Mouse (Mus musculus): ENCODE data around the gene Myo1b. TPM values are rescaled to one million over a fixed set of nuclear protein-coding genes. Genes with fewer than 3 reads are reported as not detected.

Gene Myo1b
- total RNA-seq, 2 experiments from 2014 or later: 39.6 to 45.9 TPM

- no peak for DNase-seq (ENCODE audit: low spot score in 2 of 2)
Observed at GRCm38 (mm10) chr1:51748306-51748705, 167.6 kb downstream of the Myo1b start.

GRCm38 (mm10) chr1:51747494-51747893 is 168.4 kb downstream of the Myo1b start:
- intact Hi-C loops (cut with DNase I): no loop called here
- peak; percentile 31 to 59 for DNase-seq (ENCODE audit: low spot score in 2 of 2)

More at GRCm38 (mm10) chr1:51748306-51748705, 167.6 kb downstream of the Myo1b start:
- intact Hi-C loops (cut with DNase I): no loop called here

- intact Hi-C loops (cut with DNase I): no loop called here
- DNase-seq (ENCODE audit: low spot score in 2 of 2): no peak
Observed at GRCm38 (mm10) chr1:51746711-51747240, 169.1 kb downstream of the Myo1b start.

GRCm38 (mm10) chr1:51743756-51744425 is 172.0 kb downstream of the Myo1b start:
- no peak for DNase-seq (ENCODE audit: low spot score in 2 of 2)
- intact Hi-C loops (cut with DNase I): no loop called here

GRCm38 (mm10) chr1:51742586-51742985 is 173.3 kb downstream of the Myo1b start:
- DNase-seq (ENCODE audit: low spot score in 2 of 2): no peak
- intact Hi-C loops (cut with DNase I): no loop called here

GRCm38 (mm10) chr1:51740626-51741231 is 175.1 kb downstream of the Myo1b start:
- intact Hi-C loops (cut with DNase I): no loop called here
- DNase-seq (ENCODE audit: low spot score in 2 of 2): no peak

- DNase-seq (ENCODE audit: low spot score in 2 of 2): peak in 1 of 2 experiments; percentile 33
- intact Hi-C loops (cut with DNase I): no loop called here
Observed at GRCm38 (mm10) chr1:51739252-51739852, 176.5 kb downstream of the Myo1b start.

- intact Hi-C loops (cut with DNase I): no loop called here
- no peak for DNase-seq (ENCODE audit: low spot score in 2 of 2)
Observed at GRCm38 (mm10) chr1:51736822-51737221, 179.0 kb downstream of the Myo1b start.

GRCm38 (mm10) chr1:51734721-51735120 is 181.2 kb downstream of the Myo1b start:
- peak in 1 of 2 experiments; percentile 7 for DNase-seq (ENCODE audit: low spot score in 2 of 2)
- intact Hi-C loops (cut with DNase I): no loop called here

- intact Hi-C loops (cut with DNase I): no loop called here
Observed at GRCm38 (mm10) chr1:51729407-51729806, 186.5 kb downstream of the Myo1b start.

GRCm38 (mm10) chr1:51728816-51729215 is 187.1 kb downstream of the Myo1b start:
- no peak for DNase-seq (ENCODE audit: low spot score in 2 of 2)
- intact Hi-C loops (cut with DNase I): no loop called here

More at GRCm38 (mm10) chr1:51729407-51729806, 186.5 kb downstream of the Myo1b start:
- DNase-seq (ENCODE audit: low spot score in 2 of 2): no peak

GRCm38 (mm10) chr1:51719897-51720673 is 195.8 kb downstream of the Myo1b start:
- intact Hi-C loops (cut with DNase I): no loop called here
- DNase-seq (ENCODE audit: low spot score in 2 of 2): peak; percentile 18 to 55

- intact Hi-C loops (cut with DNase I): no loop called here
- DNase-seq (ENCODE audit: low spot score in 2 of 2): no peak
Observed at GRCm38 (mm10) chr1:51710831-51711230, 205.0 kb downstream of the Myo1b start.

- intact Hi-C loops (cut with DNase I): no loop called here
- no peak for DNase-seq (ENCODE audit: low spot score in 2 of 2)
Observed at GRCm38 (mm10) chr1:51706106-51706505, 209.8 kb downstream of the Myo1b start.

GRCm38 (mm10) chr1:51704610-51705009 is 211.3 kb downstream of the Myo1b start:
- intact Hi-C loops (cut with DNase I): no loop called here
- no peak for DNase-seq (ENCODE audit: low spot score in 2 of 2)

Other genes starting within 250 kb of the Myo1b start
- 1 to 10 TPM; 4.3 to 4.9 TPM for gene Stat4, start 71.1 kb upstream of the Myo1b start, total RNA-seq (2021)
- gene Stat1, start 203.4 kb upstream of the Myo1b start, total RNA-seq (2021): 10 to 100 TPM; 16.2 to 17.4 TPM

All from left cerebral cortex, postnatal 25 days (tissue).